Mouse (Mus musculus): ENCODE results near the gene Podxl2.

Podxl2 gene

GRCm38 (mm10) chr6:88874868-88875508 is at the start of gene Podxl2:
TSS of gene Podxl2 (minus strand) at chr6:88875044.
- peak; percentile 73 to 76 for DNase-seq (ENCODE audit: low spot score in 2 of 2)

GRCm38 (mm10) chr6:88918802-88919201 is 44.0 kb upstream of the Podxl2 start:
- no peak for DNase-seq (ENCODE audit: low spot score in 2 of 2)

GRCm38 (mm10) chr6:88916153-88916552 is 41.3 kb upstream of the Podxl2 start:
- peak in 1 of 2 experiments; percentile 71 for DNase-seq (ENCODE audit: low spot score in 2 of 2)

GRCm38 (mm10) chr6:88915510-88915909 is 40.7 kb upstream of the Podxl2 start:
- no peak for DNase-seq (ENCODE audit: low spot score in 2 of 2)

GRCm38 (mm10) chr6:88914799-88915198 is 40.0 kb upstream of the Podxl2 start:
- no peak for DNase-seq (ENCODE audit: low spot score in 2 of 2)

- DNase-seq (ENCODE audit: low spot score in 2 of 2), result no peak
These were observed 38.6 kb upstream of the Podxl2 start for GRCm38 (mm10) chr6:88913440-88913839.

- DNase-seq (ENCODE audit: low spot score in 2 of 2), result no peak
These were observed 38.2 kb upstream of the Podxl2 start for GRCm38 (mm10) chr6:88913022-88913421.

- peak in 1 of 2 experiments; percentile 34 for DNase-seq (ENCODE audit: low spot score in 2 of 2)
These were observed 34.3 kb upstream of the Podxl2 start for GRCm38 (mm10) chr6:88909151-88909550.

- DNase-seq (ENCODE audit: low spot score in 2 of 2), result peak in 1 of 2 experiments; percentile 54
These were observed 31.7 kb upstream of the Podxl2 start for GRCm38 (mm10) chr6:88906369-88907108.

GRCm38 (mm10) chr6:88905042-88905441 is 30.2 kb upstream of the Podxl2 start:
- no peak for DNase-seq (ENCODE audit: low spot score in 2 of 2)

- DNase-seq (ENCODE audit: low spot score in 2 of 2), result no peak
These were observed 29.7 kb upstream of the Podxl2 start for GRCm38 (mm10) chr6:88904456-88904974.

GRCm38 (mm10) chr6:88903708-88904107 is 28.9 kb upstream of the Podxl2 start:
- no peak for DNase-seq (ENCODE audit: low spot score in 2 of 2)

GRCm38 (mm10) chr6:88901947-88902820 is 27.3 kb upstream of the Podxl2 start, which contains the start of gene Tpra1:
TSS of gene Tpra1 (plus strand) at chr6:88902251.
- peak; percentile 92 to 95 for DNase-seq (ENCODE audit: low spot score in 2 of 2)

- DNase-seq (ENCODE audit: low spot score in 2 of 2), result no peak
These were observed 26.6 kb upstream of the Podxl2 start for GRCm38 (mm10) chr6:88901471-88901870.

- DNase-seq (ENCODE audit: low spot score in 2 of 2), result no peak
These were observed 24.8 kb upstream of the Podxl2 start for GRCm38 (mm10) chr6:88899628-88900027.

- no peak for DNase-seq (ENCODE audit: low spot score in 2 of 2)
These were observed 24.2 kb upstream of the Podxl2 start for GRCm38 (mm10) chr6:88899086-88899485.

- peak; percentile 97 to 98 for DNase-seq (ENCODE audit: low spot score in 2 of 2)
These were observed 23.7 kb upstream of the Podxl2 start, which contains the start of gene Mcm2 for GRCm38 (mm10) chr6:88898534-88899048. TSS of gene Mcm2 (minus strand) at chr6:88898780.

- DNase-seq (ENCODE audit: low spot score in 2 of 2), result no peak
These were observed 22.4 kb upstream of the Podxl2 start for GRCm38 (mm10) chr6:88897246-88897645.

GRCm38 (mm10) chr6:88895943-88896342 is 21.1 kb upstream of the Podxl2 start:
- DNase-seq (ENCODE audit: low spot score in 2 of 2), result no peak

- peak; percentile 51 to 83 for DNase-seq (ENCODE audit: low spot score in 2 of 2)
These were observed 18.7 kb upstream of the Podxl2 start for GRCm38 (mm10) chr6:88893559-88893958.

GRCm38 (mm10) chr6:88890832-88891231 is 16.0 kb upstream of the Podxl2 start:
- DNase-seq (ENCODE audit: low spot score in 2 of 2), result no peak

Measured in thymus, postnatal 10 days (tissue).